Mouse (Mus musculus): ENCODE measurements around the gene Slc38a3.

The Slc38a3 gene

GRCm38 (mm10) chr9:107679501-107679900 lies 10.2 kb upstream of the Slc38a3 start, which contains the start of gene Gnat1:
Gene Gnat1 (minus strand): TSS chr9:107679712.
- no peak for TF ChIP-seq GATA4 (IDR thresholded peaks at IDR 0.05; ENCODE audit: insufficient replicate concordance, low read length)

- no peak for TF ChIP-seq GATA4 (IDR thresholded peaks at IDR 0.05; ENCODE audit: insufficient replicate concordance, low read length)
These were observed 9.5 kb upstream of the Slc38a3 start for GRCm38 (mm10) chr9:107678861-107679260.

GRCm38 (mm10) chr9:107677091-107677784 lies 7.9 kb upstream of the Slc38a3 start:
- no peak for TF ChIP-seq GATA4 (IDR thresholded peaks at IDR 0.05; ENCODE audit: insufficient replicate concordance, low read length)

- TF ChIP-seq GATA4 (IDR thresholded peaks at IDR 0.05; ENCODE audit: insufficient replicate concordance, low read length) = no peak
These were observed 7.0 kb upstream of the Slc38a3 start for GRCm38 (mm10) chr9:107676302-107676701.

- no peak for TF ChIP-seq GATA4 (IDR thresholded peaks at IDR 0.05; ENCODE audit: insufficient replicate concordance, low read length)
These were observed 6.5 kb upstream of the Slc38a3 start for GRCm38 (mm10) chr9:107675671-107676301.

- TF ChIP-seq GATA4 (IDR thresholded peaks at IDR 0.05; ENCODE audit: insufficient replicate concordance, low read length) = no peak
These were observed 5.5 kb upstream of the Slc38a3 start for GRCm38 (mm10) chr9:107674609-107675429.

- TF ChIP-seq GATA4 (IDR thresholded peaks at IDR 0.05; ENCODE audit: insufficient replicate concordance, low read length) = no peak
These were observed 929 bp upstream of the Slc38a3 start for GRCm38 (mm10) chr9:107670259-107670658.

GRCm38 (mm10) chr9:107668916-107669315 lies 414 bp downstream of the Slc38a3 start:
- no peak for TF ChIP-seq GATA4 (IDR thresholded peaks at IDR 0.05; ENCODE audit: insufficient replicate concordance, low read length)

GRCm38 (mm10) chr9:107668011-107668410 lies 1.3 kb downstream of the Slc38a3 start:
- no peak for TF ChIP-seq GATA4 (IDR thresholded peaks at IDR 0.05; ENCODE audit: insufficient replicate concordance, low read length)

GRCm38 (mm10) chr9:107667219-107667618 lies 2.1 kb downstream of the Slc38a3 start:
- TF ChIP-seq GATA4 (IDR thresholded peaks at IDR 0.05; ENCODE audit: insufficient replicate concordance, low read length) = no peak

- TF ChIP-seq GATA4 (IDR thresholded peaks at IDR 0.05; ENCODE audit: insufficient replicate concordance, low read length) = no peak
These were observed 2.6 kb downstream of the Slc38a3 start for GRCm38 (mm10) chr9:107666751-107667205.

- TF ChIP-seq GATA4 (IDR thresholded peaks at IDR 0.05; ENCODE audit: insufficient replicate concordance, low read length) = no peak
These were observed 4.0 kb downstream of the Slc38a3 start for GRCm38 (mm10) chr9:107665308-107665707.

GRCm38 (mm10) chr9:107663525-107663924 lies 5.8 kb downstream of the Slc38a3 start:
- no peak for TF ChIP-seq GATA4 (IDR thresholded peaks at IDR 0.05; ENCODE audit: insufficient replicate concordance, low read length)

- no peak for TF ChIP-seq GATA4 (IDR thresholded peaks at IDR 0.05; ENCODE audit: insufficient replicate concordance, low read length)
These were observed 7.0 kb downstream of the Slc38a3 start for GRCm38 (mm10) chr9:107662342-107662741.

- TF ChIP-seq GATA4 (IDR thresholded peaks at IDR 0.05; ENCODE audit: insufficient replicate concordance, low read length) = no peak
These were observed 8.6 kb downstream of the Slc38a3 start for GRCm38 (mm10) chr9:107660777-107661176.

- no peak for TF ChIP-seq GATA4 (IDR thresholded peaks at IDR 0.05; ENCODE audit: insufficient replicate concordance, low read length)
These were observed 9.4 kb downstream of the Slc38a3 start for GRCm38 (mm10) chr9:107659961-107660360.
